Mouse (Mus musculus): Measurements from ENCODE around the gene Pnpo. TPM values are rescaled to one million over a fixed set of nuclear protein-coding genes. Genes with fewer than 3 reads are reported as not detected.

The Pnpo gene
- polyA plus RNA-seq, 1 experiment from 2014 or later = 16.4 TPM

DNA sequence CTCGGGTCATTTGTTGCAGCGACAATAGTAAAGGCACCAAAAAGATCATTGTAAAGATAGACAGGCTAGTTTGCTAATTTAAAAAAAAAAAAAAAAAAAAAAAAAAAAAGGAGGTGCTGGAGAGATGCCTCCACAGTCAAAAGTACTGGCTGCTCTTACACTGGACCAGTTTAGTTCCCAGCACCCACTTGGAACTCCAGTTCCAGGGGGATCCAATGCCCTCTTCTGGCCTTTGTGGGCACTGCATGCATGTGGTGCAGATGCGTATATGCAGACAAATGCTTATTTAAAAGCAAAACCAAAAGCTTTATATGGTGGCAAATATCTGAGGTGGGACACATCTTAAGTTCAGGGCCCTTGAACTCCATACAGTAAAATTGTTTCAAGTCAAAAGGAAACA is 7.0 kb upstream of the Pnpo start:
- Histone ChIP-seq H3K27ac (replicated peaks) (no peak overlapping the region), H3K4me1 (no peaks in the 10 kb centered on the region), H3K9me3 (no peaks in the 10 kb centered on the region), H3K27me3 (no peaks in the 10 kb centered on the region), H3K4me3 (no peak overlapping the region), H3K36me3 (peaks cover 56% of the 10 kb centered on the region), H3K4me2 (replicated peaks) (no peak overlapping the region), H3K9ac (replicated peaks) (no peak overlapping the region)
- 97% methylated on average over 3 of the region's 3 CpGs for WGBS
- ATAC-seq (ENCODE audit: low FRiP score, low read depth) = no peak

DNA sequence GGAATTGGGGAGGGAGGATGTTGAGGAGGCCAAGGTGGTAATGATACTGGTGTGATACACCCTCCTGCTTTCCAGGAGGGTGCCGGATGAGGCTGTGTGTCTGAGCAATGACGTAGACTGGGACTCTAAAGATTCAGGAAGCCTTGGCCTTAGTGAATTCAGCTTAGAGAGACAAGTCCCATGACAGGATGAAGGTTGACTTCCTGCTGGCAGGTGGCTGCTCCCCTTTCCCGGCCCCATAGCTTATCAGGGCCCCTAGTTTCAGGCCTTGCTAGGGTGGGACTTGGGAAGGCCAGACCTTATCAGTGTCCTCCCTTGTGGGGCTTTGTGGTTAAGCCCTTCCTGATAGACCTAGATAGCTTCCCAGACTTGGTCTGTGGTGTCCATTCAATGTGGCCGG is 4.1 kb upstream of the Pnpo start:
- H3K27me3 ChIP-seq = peaks cover 11% of the 10 kb centered on the region
- no peak for ATAC-seq (ENCODE audit: low FRiP score, low read depth)
- peaks cover 28% of the 10 kb centered on the region for H3K36me3 ChIP-seq
- H3K4me1 ChIP-seq = peaks cover 14% of the 10 kb centered on the region
- no peak overlapping the region for H3K27ac ChIP-seq (replicated peaks)
- no peak overlapping the region for H3K4me2 ChIP-seq (replicated peaks)
- 93% methylated on average over 4 of the region's 4 CpGs for WGBS
- H3K4me3 ChIP-seq = no peak overlapping the region
- H3K9me3 ChIP-seq = no peaks in the 10 kb centered on the region
- no peak overlapping the region for H3K9ac ChIP-seq (replicated peaks)

DNA sequence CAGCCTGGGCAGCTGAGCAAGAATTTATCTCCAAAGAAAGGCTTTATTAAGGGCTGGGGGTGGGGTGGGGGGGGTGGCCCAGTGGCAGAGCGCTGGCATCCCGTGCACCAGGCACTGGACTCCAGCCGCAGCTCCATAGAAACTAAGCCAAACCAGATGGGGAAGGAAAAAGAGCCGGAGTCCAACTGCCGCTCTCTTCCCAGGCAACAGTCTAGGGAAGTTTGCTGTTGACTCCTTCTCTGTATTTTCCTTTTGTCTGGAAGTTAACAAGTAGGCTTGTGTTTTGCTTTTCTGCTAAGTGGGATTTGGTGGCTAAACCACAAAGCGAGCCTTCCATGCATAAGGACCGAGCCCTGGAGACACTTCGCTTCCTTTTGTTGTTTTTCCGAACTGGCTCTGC is 2.7 kb upstream of the Pnpo start:
- Histone ChIP-seq H3K9me3 (no peaks in the 10 kb centered on the region), H3K9ac (replicated peaks) (no peak overlapping the region), H3K4me1 (peaks cover 14% of the 10 kb centered on the region), H3K27me3 (peaks cover 15% of the 10 kb centered on the region), H3K27ac (replicated peaks) (peak overlapping the region; percentile 25; the same call in 1 of the 2 replicates), H3K36me3 (peaks cover 15% of the 10 kb centered on the region), H3K4me3 (no peak overlapping the region), H3K4me2 (replicated peaks) (0 out of 2 replicates have a peak overlapping the region, but pooled peaks have one; percentile 9)
- WGBS = 69% methylated on average over 9 of the region's 9 CpGs
- ATAC-seq (ENCODE audit: low FRiP score, low read depth) = no peak

DNA sequence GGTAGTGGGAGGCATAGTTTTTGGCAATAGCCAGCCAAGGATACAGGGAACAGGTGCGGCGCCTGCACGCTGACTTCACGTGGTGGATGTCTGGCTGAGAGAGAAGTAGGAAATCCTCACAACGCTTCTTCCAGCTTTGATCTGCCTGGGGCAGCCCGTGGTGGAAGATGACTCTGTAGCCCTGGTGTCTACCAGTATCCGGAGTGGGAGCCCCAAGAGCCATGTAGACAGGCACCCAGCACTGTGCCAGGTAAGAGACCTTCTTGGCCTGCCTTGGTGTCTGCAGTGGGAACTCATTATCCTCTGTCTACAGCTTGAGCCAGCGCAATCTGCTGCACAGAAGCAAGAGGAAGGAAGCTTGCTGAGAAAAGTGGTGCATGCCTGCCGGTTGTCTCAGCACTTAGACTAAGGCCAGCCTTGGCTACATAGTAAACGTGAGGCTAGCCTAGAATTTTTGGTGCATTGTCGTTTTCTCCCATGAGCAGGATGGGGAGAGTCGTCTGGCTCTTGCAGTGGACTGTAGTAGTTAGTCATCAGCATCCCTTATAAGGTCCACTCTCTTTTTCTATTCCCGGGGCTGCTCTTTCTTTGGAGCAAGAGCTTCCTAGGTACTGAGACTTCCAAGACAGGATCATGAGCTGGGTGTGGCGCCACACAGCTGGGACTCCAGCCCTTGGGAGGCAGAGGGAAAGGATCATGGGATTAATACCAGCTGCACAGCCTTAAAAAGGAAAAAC is 1.2 kb upstream of the Pnpo start:
- Histone ChIP-seq H3K27ac (replicated peaks) (no peak overlapping the region), H3K4me2 (replicated peaks) (peak overlapping the region; percentile 87), H3K4me3 (peak overlapping the region; percentile 52), H3K9ac (replicated peaks) (no peak overlapping the region), H3K9me3 (no peaks in the 10 kb centered on the region), H3K36me3 (0 out of 2 replicates have a peak, but pooled peaks cover under 1% of the 10 kb centered on the region), H3K4me1 (peaks cover 14% of the 10 kb centered on the region), H3K27me3 (peaks cover 15% of the 10 kb centered on the region)
- 87% methylated on average over 14 of the region's 14 CpGs for WGBS
- ATAC-seq (ENCODE audit: low FRiP score, low read depth) = no peak

DNA sequence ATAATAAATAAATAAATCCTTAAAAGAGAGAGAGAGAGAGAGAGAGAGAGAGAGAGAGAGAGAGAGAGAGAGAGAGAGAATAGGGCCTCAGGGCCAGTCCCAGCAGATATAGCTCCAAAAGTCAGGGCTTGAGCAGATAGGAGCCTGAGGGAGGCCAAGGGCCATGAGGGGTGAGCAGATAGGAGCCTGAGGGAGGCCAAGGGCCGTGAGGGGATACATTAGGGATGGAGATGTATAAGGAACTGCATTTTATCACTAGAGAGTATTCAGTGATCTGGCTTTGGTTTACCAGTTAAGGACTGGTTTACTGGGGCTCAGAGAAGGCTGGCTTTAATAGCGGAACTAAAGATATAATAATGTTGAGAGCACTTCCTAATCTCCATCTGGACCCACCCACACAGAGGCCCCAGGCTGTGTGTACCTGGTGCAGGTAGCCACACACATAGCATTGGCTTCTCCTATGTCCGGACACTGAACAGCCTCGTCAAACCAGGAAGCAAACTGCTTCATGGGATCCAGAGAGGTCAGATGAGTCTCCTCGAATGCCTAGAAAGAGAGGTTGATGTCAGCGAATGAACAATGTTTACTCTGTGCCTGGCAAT is 1.7 kb downstream of the Pnpo start:
- Histone ChIP-seq H3K9me3 (no peaks in the 10 kb centered on the region), H3K4me2 (replicated peaks) (no peak overlapping the region), H3K4me3 (no peak overlapping the region), H3K27ac (replicated peaks) (no peak overlapping the region), H3K36me3 (no peaks in the 10 kb centered on the region), H3K4me1 (peaks cover 14% of the 10 kb centered on the region), H3K9ac (replicated peaks) (no peak overlapping the region), H3K27me3 (peaks cover 15% of the 10 kb centered on the region)
- 80% methylated on average over 6 of the region's 6 CpGs for WGBS
- no peak for ATAC-seq (ENCODE audit: low FRiP score, low read depth)

DNA sequence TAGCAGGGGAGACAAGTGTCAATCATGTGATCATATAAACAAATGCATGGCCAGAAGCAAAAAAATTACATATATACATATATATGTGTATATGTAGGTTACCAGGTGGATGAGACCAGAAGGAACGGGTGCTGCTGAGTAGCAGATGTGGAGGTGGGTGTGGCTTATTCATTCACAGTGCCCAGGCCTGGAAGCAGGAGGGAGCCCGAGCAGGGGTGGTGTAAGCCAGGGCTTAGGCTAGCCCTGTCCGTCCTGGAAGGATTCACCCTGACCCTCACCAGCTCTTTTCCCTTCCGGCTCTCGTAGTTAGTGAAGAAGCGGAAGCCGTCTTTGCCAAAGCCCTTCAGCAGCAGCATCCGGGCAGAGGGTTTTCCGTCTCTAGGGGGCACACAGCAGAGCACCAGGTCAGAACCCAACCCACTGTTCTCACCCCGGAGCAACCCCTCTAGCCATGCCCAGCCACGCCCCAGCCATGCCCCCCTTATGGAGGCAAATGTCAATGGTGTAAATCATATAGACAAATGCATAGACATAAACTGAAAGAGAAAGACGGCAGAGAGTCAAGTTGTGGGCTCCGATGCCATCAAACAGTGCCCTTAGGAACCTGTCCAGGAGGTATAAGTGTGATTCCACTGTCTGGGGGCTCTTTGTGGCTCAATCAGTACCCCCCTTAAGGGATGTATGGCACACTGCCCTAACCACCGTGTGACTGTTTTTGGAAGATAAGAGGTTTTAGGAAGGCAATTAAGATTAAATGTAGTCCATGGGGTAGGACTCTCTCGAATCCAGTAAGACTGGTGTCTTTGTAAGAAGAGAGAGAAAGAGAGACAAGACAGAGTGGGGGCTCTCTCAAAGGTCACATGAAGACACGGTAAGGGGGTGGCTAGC is 3.0 kb downstream of the Pnpo start:
- Histone ChIP-seq H3K36me3 (no peaks in the 10 kb centered on the region), H3K9ac (replicated peaks) (no peak overlapping the region), H3K27ac (replicated peaks) (no peak overlapping the region), H3K4me3 (no peak overlapping the region), H3K27me3 (peaks cover 15% of the 10 kb centered on the region), H3K9me3 (no peaks in the 10 kb centered on the region), H3K4me1 (peaks cover 14% of the 10 kb centered on the region), H3K4me2 (replicated peaks) (no peak overlapping the region)
- 77% methylated on average over 16 of the region's 16 CpGs for WGBS
- no peak for ATAC-seq (ENCODE audit: low FRiP score, low read depth)

DNA sequence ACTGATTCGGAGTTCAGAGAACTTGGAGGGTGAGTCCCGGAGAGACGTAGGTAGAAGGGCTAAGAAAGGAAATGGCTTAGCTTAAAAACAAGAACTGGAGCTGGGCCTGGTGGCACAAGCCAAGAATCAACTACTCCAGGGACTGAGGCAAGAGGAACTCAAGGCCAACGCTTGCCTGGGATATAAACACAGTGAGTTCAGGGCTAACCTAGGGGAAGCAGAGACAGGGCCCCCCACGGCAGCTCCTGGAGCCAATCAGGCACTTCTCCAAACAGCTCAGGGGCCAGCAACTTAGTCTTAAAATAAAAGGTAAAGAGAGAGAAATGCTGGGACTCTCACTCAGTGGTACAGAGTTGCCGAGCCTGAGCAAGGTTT is 5.4 kb downstream of the Pnpo start:
- 89% methylated on average over 6 of the region's 6 CpGs for WGBS
- no peak overlapping the region for H3K4me2 ChIP-seq (replicated peaks)
- H3K27me3 ChIP-seq = peaks cover 5% of the 10 kb centered on the region; the same call in 1 of the 2 replicates
- H3K4me3 ChIP-seq = no peak overlapping the region
- no peak overlapping the region for H3K9ac ChIP-seq (replicated peaks)
- no peaks in the 10 kb centered on the region for H3K36me3 ChIP-seq
- H3K9me3 ChIP-seq = no peaks in the 10 kb centered on the region
- peaks cover 9% of the 10 kb centered on the region; the same call in 1 of the 2 replicates for H3K4me1 ChIP-seq
- no peak overlapping the region for H3K27ac ChIP-seq (replicated peaks)
- ATAC-seq (ENCODE audit: low FRiP score, low read depth) = no peak

DNA sequence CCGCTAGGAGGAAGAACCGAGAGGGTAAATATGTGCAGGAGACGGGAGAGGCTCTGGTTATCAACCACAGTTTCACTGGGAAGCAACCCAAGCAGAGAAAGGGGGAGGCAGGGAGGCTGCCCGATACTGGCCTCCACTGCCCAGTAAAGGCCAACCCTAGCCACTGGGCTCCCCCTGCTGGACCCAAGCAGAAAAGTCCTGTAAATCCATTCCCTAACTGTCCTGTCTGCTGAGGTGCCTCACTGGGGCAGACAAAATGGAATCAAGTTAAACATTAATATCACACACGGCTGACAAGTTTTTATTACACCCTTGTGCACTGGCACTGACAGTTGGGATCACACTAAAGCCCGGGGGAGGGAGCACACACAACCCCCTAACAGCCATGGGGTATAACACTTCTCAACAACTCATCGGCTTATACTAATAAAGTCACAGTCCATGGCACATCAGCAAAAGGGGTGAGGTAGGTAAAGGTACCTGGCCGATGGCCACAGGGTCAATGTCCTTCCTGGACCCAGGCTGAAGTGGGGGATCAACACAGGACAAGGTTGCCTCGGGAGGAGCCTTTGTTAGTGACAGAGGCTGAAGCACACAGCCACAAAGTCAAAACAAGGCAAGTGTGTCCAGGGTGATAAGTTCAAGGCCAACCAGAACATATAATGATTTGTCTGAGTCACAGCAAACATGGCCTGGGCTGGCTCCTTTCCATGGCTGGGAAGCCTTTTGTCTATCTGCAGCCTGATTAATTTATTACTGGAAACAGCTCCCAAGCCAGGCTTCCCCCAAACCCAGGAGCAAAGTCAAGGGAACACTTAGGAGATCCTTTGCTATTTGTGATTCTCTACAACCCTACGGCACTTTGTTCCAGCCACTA is 6.0 kb downstream of the Pnpo start:
- peaks cover 6% of the 10 kb centered on the region; the same call in 1 of the 2 replicates for H3K4me1 ChIP-seq
- ATAC-seq (ENCODE audit: low FRiP score, low read depth) = no peak
- 61% methylated on average over 10 of the region's 10 CpGs for WGBS

DNA sequence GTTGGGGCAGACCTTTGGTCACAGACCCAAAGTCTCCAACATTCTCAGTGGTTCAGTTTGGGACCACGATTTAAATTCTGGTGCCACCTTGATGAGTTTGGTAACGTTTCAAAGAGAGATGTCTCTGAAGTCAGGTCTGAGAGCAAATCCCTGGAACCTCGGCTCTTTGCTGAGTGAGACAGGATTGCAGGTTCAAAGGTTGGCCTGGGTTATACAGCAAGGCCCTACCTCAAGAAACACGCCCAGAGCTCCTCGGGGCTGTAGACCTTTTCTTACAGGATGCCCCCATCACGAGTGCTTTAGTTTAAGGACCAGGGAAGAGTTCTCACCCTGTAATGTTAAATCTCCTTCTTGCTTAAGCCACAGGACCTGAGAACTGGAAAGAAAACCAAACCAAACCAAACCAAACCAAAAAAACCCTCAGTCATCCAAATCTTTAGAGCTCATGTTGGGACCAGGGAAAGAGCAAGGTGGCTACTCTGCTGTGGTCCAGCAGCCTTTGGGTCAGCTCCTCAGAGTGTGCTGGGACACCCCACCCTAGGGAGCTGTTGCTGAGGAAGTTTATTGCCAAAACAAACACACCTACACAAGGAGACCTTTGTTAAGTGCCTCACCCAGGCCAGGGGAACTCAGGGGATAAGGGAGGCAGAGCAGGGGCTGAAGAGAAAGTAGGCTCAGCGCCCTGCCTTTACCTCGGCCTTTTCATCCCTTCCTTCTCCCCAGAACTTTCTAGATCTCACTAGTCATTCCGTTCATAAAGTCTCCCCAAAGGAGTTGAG is 7.7 kb downstream of the Pnpo start:
- no peak overlapping the region for H3K27ac ChIP-seq (replicated peaks)

More for the DNA sequence above, 6.0 kb downstream of the Pnpo start:
- Histone ChIP-seq H3K27ac (replicated peaks) (no peak overlapping the region), H3K27me3 (peaks cover 3% of the 10 kb centered on the region; the same call in 1 of the 2 replicates), H3K9ac (replicated peaks) (no peak overlapping the region), H3K9me3 (no peaks in the 10 kb centered on the region), H3K4me3 (no peak overlapping the region), H3K4me2 (replicated peaks) (no peak overlapping the region), H3K36me3 (no peaks in the 10 kb centered on the region)

DNA sequence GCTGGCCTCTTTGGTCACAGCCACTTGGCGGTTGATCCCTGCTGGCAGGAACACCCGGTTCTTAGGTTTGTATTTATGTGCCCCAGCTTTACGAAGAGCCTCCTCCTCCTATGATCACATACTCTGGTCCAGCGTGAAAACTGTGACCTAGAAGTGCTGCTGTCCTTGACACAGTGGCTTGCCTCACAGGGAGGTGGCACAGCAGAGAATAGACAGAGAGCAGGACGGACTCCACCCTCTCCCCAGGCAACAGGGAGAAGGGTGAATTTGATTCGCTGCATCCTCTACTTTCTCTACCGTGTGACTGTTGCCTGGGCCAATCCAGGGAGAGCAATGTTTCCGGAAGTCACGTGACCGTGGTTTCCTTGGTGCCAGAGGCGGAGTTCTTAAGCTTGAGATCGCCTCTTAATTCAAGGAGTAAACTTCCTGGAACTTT is 8.8 kb downstream of the Pnpo start:
- Histone ChIP-seq H3K9ac (replicated peaks) (no peak overlapping the region), H3K36me3 (no peaks in the 10 kb centered on the region), H3K4me2 (replicated peaks) (peak overlapping the region; percentile 37), H3K27ac (replicated peaks) (no peak overlapping the region; the same call in 1 of the 2 replicates), H3K9me3 (no peaks in the 10 kb centered on the region), H3K4me3 (peak overlapping the region; percentile 23), H3K4me1 (peaks cover 6% of the 10 kb centered on the region; the same call in 1 of the 2 replicates), H3K27me3 (peaks cover 7% of the 10 kb centered on the region)
- WGBS = 19% methylated on average over 12 of the region's 12 CpGs
- 0 out of 2 replicates have a peak, but pooled peaks have one; percentile 44 for ATAC-seq (ENCODE audit: low FRiP score, low read depth)

More for the DNA sequence above, 7.7 kb downstream of the Pnpo start:
- Histone ChIP-seq H3K36me3 (no peaks in the 10 kb centered on the region), H3K9ac (replicated peaks) (no peak overlapping the region), H3K4me2 (replicated peaks) (no peak overlapping the region), H3K4me1 (peaks cover 6% of the 10 kb centered on the region; the same call in 1 of the 2 replicates), H3K4me3 (no peak overlapping the region), H3K27me3 (no peaks in the 10 kb centered on the region), H3K9me3 (no peaks in the 10 kb centered on the region)
- WGBS = 90% methylated on average over 9 of the region's 9 CpGs
- ATAC-seq (ENCODE audit: low FRiP score, low read depth) = no peak

Data from midbrain, embryonic 12.5 days (tissue).